Mouse (Mus musculus): ENCODE measurements around the gene Actrt2. TPM values are rescaled to one million over a fixed set of nuclear protein-coding genes. Genes with fewer than 3 reads are reported as not detected.

Actrt2 gene
- polyA plus RNA-seq, 1 experiment = not detected

DNA sequence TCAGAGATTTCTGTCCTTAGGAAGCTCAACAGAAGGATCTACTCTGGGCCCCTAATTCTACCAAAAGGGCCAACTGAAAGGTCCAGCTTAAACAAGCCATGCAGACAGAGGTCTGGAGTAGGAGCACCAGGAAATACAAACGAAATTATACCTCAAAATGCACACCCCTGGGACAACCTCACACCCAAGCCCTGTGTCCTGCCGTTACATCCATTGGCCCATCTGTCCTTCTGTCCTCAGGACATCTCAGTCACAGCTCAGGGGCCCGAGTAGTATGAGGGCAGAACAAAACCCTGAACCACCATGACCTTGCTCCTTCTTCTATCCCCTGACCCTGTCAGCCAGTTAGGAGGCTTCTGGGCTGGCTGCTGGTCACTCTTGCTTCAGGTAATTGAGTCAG, 33.7 kb downstream of the Actrt2 start:
- H3K79me2 ChIP-seq (ENCODE audit: control insufficient read depth, insufficient read depth) = no peaks in the 10 kb centered on the region
- no peak overlapping the region for H3K4me2 ChIP-seq (ENCODE audit: low read depth)
- no peak overlapping the region for H3ac ChIP-seq (ENCODE audit: control insufficient read depth, insufficient read length)
- H3K36me3 ChIP-seq (ENCODE audit: control insufficient read depth, insufficient read depth) = no peaks in the 10 kb centered on the region
- H3K27me3 ChIP-seq (ENCODE audit: control insufficient read depth, insufficient read depth, insufficient read length) = no peaks in the 10 kb centered on the region
- no peak overlapping the region for H3K4me3 ChIP-seq
- TF ChIP-seq TCF12 (IDR thresholded peaks at IDR 0.05; ENCODE audit: insufficient read depth, poor library complexity, severe bottlenecking) (no peak), CEBPB (IDR thresholded peaks at IDR 0.05; ENCODE audit: insufficient read depth, poor library complexity, severe bottlenecking) (no peak), MYOG (IDR thresholded peaks at IDR 0.05; ENCODE audit: control insufficient read depth in 1 of 3, insufficient read depth in 1 of 3, insufficient read length in 2 of 3, low read depth in 2 of 3) (no peak), REST (IDR thresholded peaks at IDR 0.05; ENCODE audit: insufficient read depth, insufficient read length) (no peak), MYOD1 (IDR thresholded peaks at IDR 0.05; ENCODE audit: control insufficient read depth in 1 of 3, insufficient read length in 2 of 3, low read depth in 2 of 3) (no peak), POLR2AphosphoS2 (IDR thresholded peaks at IDR 0.05; ENCODE audit: insufficient read length, low read depth) (no peak)

DNA sequence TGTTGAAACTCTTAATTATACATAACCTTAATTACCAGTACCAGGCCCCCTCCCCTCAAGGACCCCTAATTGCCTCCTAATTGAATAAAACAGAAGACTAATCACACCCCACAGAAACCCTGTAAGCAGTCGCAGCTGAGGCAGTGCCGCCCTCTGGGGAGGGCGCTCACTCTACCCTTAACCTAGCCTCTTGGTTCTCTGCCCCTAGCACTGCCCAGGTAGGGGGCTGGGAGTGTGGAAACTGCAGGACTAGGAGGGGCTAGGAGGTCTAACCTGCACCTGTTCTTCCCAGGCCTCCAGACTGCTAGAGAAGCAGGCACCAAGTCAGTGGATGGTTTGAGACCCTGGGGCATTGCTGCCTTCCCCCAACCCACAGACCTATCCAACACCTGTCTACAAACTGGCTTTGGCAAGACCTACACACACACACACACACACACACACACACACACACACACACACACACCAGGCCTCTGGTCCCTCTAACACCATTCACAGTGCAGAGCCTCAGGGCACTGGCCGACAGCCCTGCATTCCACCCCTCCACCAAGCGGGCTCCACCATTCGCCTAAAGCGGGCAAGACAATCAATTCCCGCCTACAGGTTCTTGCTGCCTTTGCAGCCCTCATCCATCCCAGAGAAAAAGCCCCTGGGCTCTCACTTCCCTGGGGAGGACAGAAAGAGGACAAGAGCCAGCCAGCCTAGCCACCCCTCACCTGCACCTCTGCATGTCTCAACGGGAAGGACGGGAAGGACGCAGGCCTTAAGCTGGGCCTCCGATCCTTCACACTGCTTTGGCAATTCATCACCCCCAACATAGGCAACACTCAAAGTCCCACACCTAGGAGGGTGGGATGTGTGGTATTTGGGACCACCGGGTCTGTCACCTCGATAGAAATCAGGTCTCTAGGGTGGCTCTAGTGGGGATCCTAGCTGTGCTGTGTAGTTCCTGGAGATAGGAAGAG, 34.6 kb downstream of the Actrt2 start:
- no peak overlapping the region for H3K4me2 ChIP-seq (ENCODE audit: low read depth)
- no peak overlapping the region for H3K4me3 ChIP-seq
- no peaks in the 10 kb centered on the region for H3K79me2 ChIP-seq (ENCODE audit: control insufficient read depth, insufficient read depth)
- no peaks in the 10 kb centered on the region for H3K36me3 ChIP-seq (ENCODE audit: control insufficient read depth, insufficient read depth)
- TF ChIP-seq SRF (IDR thresholded peaks at IDR 0.05; ENCODE audit: control insufficient read depth, insufficient read length, low read depth) = no peak
- TF ChIP-seq REST (IDR thresholded peaks at IDR 0.05; ENCODE audit: insufficient read depth, insufficient read length) = no peak
- no peak for TF ChIP-seq TCF12 (IDR thresholded peaks at IDR 0.05; ENCODE audit: insufficient read depth, poor library complexity, severe bottlenecking)
- no peak for TF ChIP-seq POLR2AphosphoS2 (IDR thresholded peaks at IDR 0.05; ENCODE audit: insufficient read length, low read depth)
- no peak for TF ChIP-seq MYOG (IDR thresholded peaks at IDR 0.05; ENCODE audit: control insufficient read depth in 1 of 3, insufficient read depth in 1 of 3, insufficient read length in 2 of 3, low read depth in 2 of 3)
- TF ChIP-seq MYOD1 (IDR thresholded peaks at IDR 0.05; ENCODE audit: control insufficient read depth in 1 of 3, insufficient read length in 2 of 3, low read depth in 2 of 3) = no peak
- TF ChIP-seq E2F4 (IDR thresholded peaks at IDR 0.05; ENCODE audit: insufficient read depth) = no peak
- TF ChIP-seq TCF3 (IDR thresholded peaks at IDR 0.05; ENCODE audit: insufficient read length, low read depth) = no peak
- TF ChIP-seq CEBPB (IDR thresholded peaks at IDR 0.05; ENCODE audit: insufficient read depth, poor library complexity, severe bottlenecking) = no peak
- no peak for TF ChIP-seq MAX (IDR thresholded peaks at IDR 0.05; ENCODE audit: low read depth)
- TF ChIP-seq USF1 (IDR thresholded peaks at IDR 0.05; ENCODE audit: low read depth) = no peak
- no peak for TF ChIP-seq POLR2A (IDR thresholded peaks at IDR 0.05; ENCODE audit: insufficient read length, low read depth)
- H3ac ChIP-seq (ENCODE audit: control insufficient read depth, insufficient read length) = no peak overlapping the region
- no peaks in the 10 kb centered on the region for H3K27me3 ChIP-seq (ENCODE audit: control insufficient read depth, insufficient read depth, insufficient read length)

DNA sequence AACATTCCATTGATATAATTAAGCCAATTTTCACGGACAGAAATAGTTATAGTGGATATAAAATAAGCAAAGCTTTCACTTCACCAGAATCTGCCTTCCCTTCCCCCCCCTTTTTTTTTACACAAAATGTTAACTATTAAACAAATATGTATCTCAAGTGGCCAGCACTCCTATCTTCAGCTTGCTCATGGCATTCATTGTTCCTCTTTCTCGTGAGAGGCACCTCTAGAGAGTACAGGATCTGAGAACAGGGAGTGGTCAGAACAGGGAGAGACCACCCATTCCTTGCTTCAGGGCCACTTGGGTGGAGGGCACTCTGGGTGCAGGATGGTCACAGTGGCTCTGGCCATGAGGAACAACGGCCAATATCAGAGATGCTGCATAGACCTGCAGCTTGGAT, 36.9 kb downstream of the Actrt2 start:
- Histone ChIP-seq H3K27me3 (ENCODE audit: control insufficient read depth, insufficient read depth, insufficient read length) (no peaks in the 10 kb centered on the region), H3K36me3 (ENCODE audit: control insufficient read depth, insufficient read depth) (no peaks in the 10 kb centered on the region), H3ac (ENCODE audit: control insufficient read depth, insufficient read length) (no peak overlapping the region), H3K4me3 (no peak overlapping the region), H3K4me2 (ENCODE audit: low read depth) (no peak overlapping the region), H3K79me2 (ENCODE audit: control insufficient read depth, insufficient read depth) (no peaks in the 10 kb centered on the region)
- TF ChIP-seq POLR2AphosphoS2 (IDR thresholded peaks at IDR 0.05; ENCODE audit: insufficient read length, low read depth) = no peak
- TF ChIP-seq MYOD1 (IDR thresholded peaks at IDR 0.05; ENCODE audit: control insufficient read depth in 1 of 3, insufficient read length in 2 of 3, low read depth in 2 of 3) = no peak
- TF ChIP-seq MAX (IDR thresholded peaks at IDR 0.05; ENCODE audit: low read depth) = no peak
- TF ChIP-seq E2F4 (IDR thresholded peaks at IDR 0.05; ENCODE audit: insufficient read depth) = no peak
- TF ChIP-seq TCF3 (IDR thresholded peaks at IDR 0.05; ENCODE audit: insufficient read length, low read depth) = no peak

DNA sequence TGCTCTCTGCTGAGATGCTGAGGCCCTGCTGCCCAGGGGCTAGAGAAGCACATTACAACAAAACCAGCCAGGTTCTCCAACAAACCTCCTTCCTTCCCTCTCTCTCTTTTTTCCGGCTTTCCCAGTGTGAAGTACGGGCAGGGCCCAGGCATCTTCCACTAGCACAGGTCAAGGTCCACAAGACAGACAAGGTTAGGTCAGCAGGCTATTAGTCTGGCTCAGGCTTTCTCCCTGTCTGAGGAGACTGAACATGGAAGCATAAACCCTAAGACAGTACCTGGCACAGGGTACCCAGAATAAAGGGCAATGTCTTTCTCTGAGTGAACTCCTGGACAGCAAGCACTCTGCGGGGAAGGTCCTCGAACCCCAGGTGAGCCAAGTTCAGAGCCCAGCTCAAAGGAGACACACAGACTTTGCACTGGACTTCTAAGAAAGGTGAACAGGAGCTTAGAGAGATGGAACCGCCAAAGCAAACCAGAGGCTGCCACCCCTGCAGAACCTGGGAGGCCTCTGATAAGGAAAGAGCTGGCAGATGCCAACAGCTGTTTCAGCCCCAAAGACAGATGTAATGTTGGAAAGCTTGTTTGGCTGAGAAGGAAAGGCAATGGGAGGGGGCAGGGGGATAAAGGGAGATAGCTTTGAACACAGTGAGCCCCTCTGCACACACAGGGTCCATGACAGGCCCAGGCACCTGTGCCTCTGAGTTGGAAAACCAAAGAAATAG, 40.1 kb downstream of the Actrt2 start:
- Histone ChIP-seq H3K79me2 (ENCODE audit: control insufficient read depth, insufficient read depth) (no peaks in the 10 kb centered on the region), H3K4me3 (no peak overlapping the region), H3K4me2 (ENCODE audit: low read depth) (no peak overlapping the region), H3K27me3 (ENCODE audit: control insufficient read depth, insufficient read depth, insufficient read length) (no peaks in the 10 kb centered on the region), H3ac (ENCODE audit: control insufficient read depth, insufficient read length) (no peak overlapping the region), H3K36me3 (ENCODE audit: control insufficient read depth, insufficient read depth) (no peaks in the 10 kb centered on the region)
- TF ChIP-seq POLR2AphosphoS2 (IDR thresholded peaks at IDR 0.05; ENCODE audit: insufficient read length, low read depth) (no peak), CEBPB (IDR thresholded peaks at IDR 0.05; ENCODE audit: insufficient read depth, poor library complexity, severe bottlenecking) (no peak), MYOG (IDR thresholded peaks at IDR 0.05; ENCODE audit: control insufficient read depth in 1 of 3, insufficient read depth in 1 of 3, insufficient read length in 2 of 3, low read depth in 2 of 3) (no peak), USF1 (IDR thresholded peaks at IDR 0.05; ENCODE audit: low read depth) (no peak), TCF3 (IDR thresholded peaks at IDR 0.05; ENCODE audit: insufficient read length, low read depth) (no peak), MAX (IDR thresholded peaks at IDR 0.05; ENCODE audit: low read depth) (no peak), REST (IDR thresholded peaks at IDR 0.05; ENCODE audit: insufficient read depth, insufficient read length) (no peak), TCF12 (IDR thresholded peaks at IDR 0.05; ENCODE audit: insufficient read depth, poor library complexity, severe bottlenecking) (no peak), E2F4 (IDR thresholded peaks at IDR 0.05; ENCODE audit: insufficient read depth) (no peak), POLR2A (IDR thresholded peaks at IDR 0.05; ENCODE audit: insufficient read length, low read depth) (no peak), MYOD1 (IDR thresholded peaks at IDR 0.05; ENCODE audit: control insufficient read depth in 1 of 3, insufficient read length in 2 of 3, low read depth in 2 of 3) (no peak), SRF (IDR thresholded peaks at IDR 0.05; ENCODE audit: control insufficient read depth, insufficient read length, low read depth) (no peak)
